Mouse (Mus musculus) kidney, postnatal 0 days (tissue): ENCODE measurements around the gene Gm20388. TPM values are rescaled to one million over a fixed set of nuclear protein-coding genes. Genes with fewer than 3 reads are reported as not detected.
A peak's percentile ranks its signal among the peaks of the same experiment; 100 is the strongest.

Source experiments
- ATAC-seq: fragments of 200-750 bp; cut with Nextera tagmentation; replicated peaks from 2 replicates; pipeline ENCODE4 v1.8.0; 2017; ENCODE audit warnings: low read depth, moderate number of reproducible peaks, moderate TSS enrichment, moderate library complexity; ENCODE audit not compliant: low FRiP score
- DNase-seq: peaks from one replicate; pipeline ENCODE4 v3.0.0-alpha.2; 2016; ENCODE audit warnings: low spot score
- H3K27ac ChIP-seq: fragments of 300-500 bp; sonication (generic); 2 replicates; pipeline ENCODE4 v1.5.1; 2014; ENCODE audit warnings: mild to moderate bottlenecking
- H3K27me3 ChIP-seq: fragments of 300-500 bp; sonication (generic); 2 replicates; pipeline ENCODE4 v1.6.1; 2014; ENCODE audit warnings: low read length, mixed read lengths; ENCODE audit not compliant: insufficient read depth
- H3K36me3 ChIP-seq: fragments of 300-500 bp; sonication (generic); 2 replicates; pipeline ENCODE4 v1.6.1; 2014; ENCODE audit warnings: low read length, mixed read lengths; ENCODE audit not compliant: insufficient read depth
- H3K4me1 ChIP-seq: fragments of 300-500 bp; sonication (generic); replicated peaks from 2 replicates; pipeline ENCODE4 v1.6.1; 2014; ENCODE audit warnings: antibody characterized with exemption, low read length, mixed read lengths; ENCODE audit not compliant: insufficient read depth
- H3K4me2 ChIP-seq: fragments of 300-500 bp; sonication (generic); 2 replicates; pipeline ENCODE4 v1.6.1; 2014; ENCODE audit warnings: mild to moderate bottlenecking, low read length, moderate library complexity, mixed read lengths
- H3K4me3 ChIP-seq: fragments of 300-500 bp; sonication (generic); replicated peaks from 2 replicates; pipeline ENCODE4 v1.5.1; 2014; ENCODE audit warnings: low read depth, low read length
- H3K9ac ChIP-seq: fragments of 300-500 bp; sonication (generic); 2 replicates; pipeline ENCODE4 v1.6.1; 2014; ENCODE audit warnings: low read depth, low read length
- H3K9me3 ChIP-seq: fragments of 300-500 bp; sonication (generic); replicated peaks from 2 replicates; pipeline ENCODE4 v1.6.1; 2016; ENCODE audit warnings: low read length, inconsistent platforms, mixed read lengths
- CTCF ChIP-seq: IDR thresholded peaks from 2 replicates; pipeline ENCODE4 v1.5.1; 2016; ENCODE audit warnings: antibody characterized with exemption, low read depth, mild to moderate bottlenecking, moderate library complexity
- WGBS: fragments of 180-500 bp; shearing (Covaris S2); extraction: QIAGEN DNeasy Blood & Tissue Kit; methylation state at CpG from one replicate; pipeline ENCODE4 v1.1.7; 2014; 5-methylcytosine and 5-hydroxymethylcytosine counted together
- polyA plus RNA-seq: library from polyadenylated mRNA; unstranded; fragments of >200 nt; fragmentation: Nextera tagmentation; extraction: Ambion mirVana; gene quantifications from 2 replicates; pipeline ENCODE4 v1.2.1, GENCODE M21; 2015

Gm20388 gene
- polyA plus RNA-seq, 1 experiment from 2014 or later, result not detected

DNA sequence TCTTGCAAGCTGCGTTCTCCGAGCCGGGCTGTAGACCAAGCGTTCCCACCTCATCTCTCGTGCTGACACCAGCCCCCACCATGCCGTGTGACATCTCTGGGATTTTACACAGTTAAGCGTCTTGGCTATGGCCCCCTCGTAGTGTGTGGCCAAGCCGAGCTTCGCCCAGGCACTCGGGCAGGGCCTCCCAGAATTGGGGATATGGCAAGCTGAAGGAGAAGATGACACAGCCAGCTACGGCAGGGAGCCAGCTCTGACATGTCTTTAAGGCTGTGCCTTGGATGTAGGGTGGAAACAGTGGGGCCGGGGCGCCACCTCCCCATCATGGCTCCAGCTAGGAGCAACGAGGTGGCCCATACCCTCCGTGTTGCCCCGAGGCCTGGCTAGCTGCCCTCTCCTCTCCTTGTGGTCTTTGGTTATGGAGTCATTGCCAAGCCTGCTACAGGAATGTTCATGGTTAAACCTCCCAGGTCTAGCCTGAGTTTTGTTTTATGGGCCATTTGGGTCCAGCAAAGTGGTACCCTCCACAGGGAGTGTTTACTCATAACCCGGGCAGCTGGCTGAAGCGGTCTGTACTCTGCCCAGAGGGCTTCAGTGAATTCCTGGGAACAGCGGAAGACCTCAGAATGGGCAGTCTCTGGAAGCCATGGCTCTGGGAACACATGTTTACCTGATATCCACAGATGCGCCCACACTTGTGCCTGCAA is 406.6 kb downstream of the Gm20388 start:
- Histone ChIP-seq H3K9ac (no peak overlapping the region), H3K27ac (no peak overlapping the region), H3K36me3 (no peaks in the 10 kb centered on the region), H3K4me2 (no peak overlapping the region), H3K4me1 (no peaks in the 10 kb centered on the region; the same call in 1 of the 2 replicates), H3K27me3 (no peaks in the 10 kb centered on the region), H3K9me3 (no peaks in the 10 kb centered on the region), H3K4me3 (no peak overlapping the region)
- 85% methylated on average over 21 of the region's 21 CpGs for WGBS
- DNase-seq, result no peak
- no peak for TF ChIP-seq CTCF
- no peak for ATAC-seq

DNA sequence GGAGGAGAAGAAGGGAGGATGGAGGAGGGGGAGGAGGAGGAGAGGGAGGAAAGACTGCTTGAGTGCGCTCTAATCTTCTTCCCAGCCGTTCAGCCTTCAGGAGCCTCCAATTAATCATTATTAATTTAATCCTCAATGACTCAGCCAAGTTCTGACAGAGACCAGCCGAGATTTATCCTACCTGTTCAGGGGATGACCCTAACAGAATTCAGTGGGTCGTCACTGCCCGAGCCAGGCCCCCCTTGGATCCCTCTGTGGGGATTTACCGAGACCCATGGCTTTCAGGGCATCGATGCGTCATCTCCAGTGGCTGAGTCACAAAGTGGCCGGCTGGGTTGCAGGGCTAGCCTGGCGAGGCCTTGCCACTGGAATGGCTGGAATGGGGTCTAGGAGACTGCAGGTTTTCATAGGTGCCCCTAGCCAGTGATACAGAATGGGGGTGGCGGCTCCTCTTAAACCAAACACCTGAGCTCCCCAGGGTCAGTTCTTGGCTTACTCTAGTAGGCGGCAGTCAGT is 407.9 kb downstream of the Gm20388 start:
- ATAC-seq, result no peak
- DNase-seq, result no peak
- Histone ChIP-seq H3K4me1 (peaks cover 12% of the 10 kb centered on the region), H3K9me3 (no peaks in the 10 kb centered on the region), H3K36me3 (no peaks in the 10 kb centered on the region), H3K9ac (no peak overlapping the region), H3K4me2 (no peak overlapping the region), H3K4me3 (no peak overlapping the region), H3K27ac (no peak overlapping the region), H3K27me3 (no peaks in the 10 kb centered on the region)
- WGBS, result 53% methylated on average over 12 of the region's 12 CpGs
- TF ChIP-seq CTCF, result no peak

DNA sequence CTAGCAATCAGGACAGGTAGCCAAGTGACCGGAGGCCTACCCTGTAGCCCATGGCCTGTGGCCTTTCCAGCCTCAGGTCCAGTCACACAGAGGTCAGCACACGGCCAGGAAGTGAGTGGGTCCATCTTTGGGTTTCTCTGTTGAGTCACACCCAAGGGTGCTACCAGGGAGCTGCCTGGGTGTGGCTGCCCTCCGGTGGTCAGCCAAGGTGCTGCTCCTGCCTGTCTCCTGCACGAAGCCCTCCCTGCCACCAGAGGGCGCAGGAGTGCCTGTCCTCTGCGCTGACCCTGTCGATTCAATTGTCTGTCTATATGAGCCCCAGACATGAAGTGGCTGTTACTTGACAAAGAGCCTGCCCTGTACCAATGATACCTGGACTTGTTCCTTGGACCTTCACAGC is 408.8 kb downstream of the Gm20388 start:
- H3K4me1 ChIP-seq, result peaks cover 20% of the 10 kb centered on the region
- peak; percentile 100 for TF ChIP-seq CTCF
- H3K9ac ChIP-seq, result no peak overlapping the region
- WGBS, result 23% methylated on average over 7 of the region's 7 CpGs
- no peak overlapping the region for H3K27ac ChIP-seq
- no peaks in the 10 kb centered on the region for H3K27me3 ChIP-seq
- no peaks in the 10 kb centered on the region for H3K36me3 ChIP-seq
- DNase-seq (peak; percentile 83), ATAC-seq (peak; percentile 57)
- no peak overlapping the region for H3K4me2 ChIP-seq
- H3K4me3 ChIP-seq, result no peak overlapping the region
- H3K9me3 ChIP-seq, result no peaks in the 10 kb centered on the region

DNA sequence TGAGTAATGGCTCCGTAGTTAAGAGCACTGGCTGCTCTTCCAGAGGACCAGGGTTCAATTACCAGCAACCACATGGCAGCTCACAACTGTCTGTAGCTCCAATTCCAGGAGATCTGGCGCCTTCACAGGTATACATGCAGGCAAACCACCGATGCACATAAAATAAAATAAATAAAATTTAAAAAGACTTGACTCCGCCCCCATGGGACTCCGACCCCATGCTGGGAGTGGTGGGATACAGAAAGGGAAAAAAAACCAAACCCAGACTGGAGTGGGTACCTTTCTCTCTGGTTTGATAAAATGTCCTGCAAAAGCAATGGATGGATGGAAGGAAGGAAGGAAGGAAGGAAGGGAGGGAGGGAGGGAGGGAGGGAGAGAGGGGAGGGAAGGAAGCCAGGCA is 409.5 kb downstream of the Gm20388 start:
- H3K27me3 ChIP-seq, result no peaks in the 10 kb centered on the region
- no peak for TF ChIP-seq CTCF
- no peak overlapping the region for H3K4me2 ChIP-seq
- ATAC-seq (no peak), DNase-seq (no peak)
- no peak overlapping the region for H3K4me3 ChIP-seq
- no peaks in the 10 kb centered on the region for H3K9me3 ChIP-seq
- H3K36me3 ChIP-seq, result no peaks in the 10 kb centered on the region
- H3K4me1 ChIP-seq, result peaks cover 25% of the 10 kb centered on the region
- 90% methylated on average over 5 of the region's 5 CpGs for WGBS
- no peak overlapping the region for H3K27ac ChIP-seq
- no peak overlapping the region for H3K9ac ChIP-seq

DNA sequence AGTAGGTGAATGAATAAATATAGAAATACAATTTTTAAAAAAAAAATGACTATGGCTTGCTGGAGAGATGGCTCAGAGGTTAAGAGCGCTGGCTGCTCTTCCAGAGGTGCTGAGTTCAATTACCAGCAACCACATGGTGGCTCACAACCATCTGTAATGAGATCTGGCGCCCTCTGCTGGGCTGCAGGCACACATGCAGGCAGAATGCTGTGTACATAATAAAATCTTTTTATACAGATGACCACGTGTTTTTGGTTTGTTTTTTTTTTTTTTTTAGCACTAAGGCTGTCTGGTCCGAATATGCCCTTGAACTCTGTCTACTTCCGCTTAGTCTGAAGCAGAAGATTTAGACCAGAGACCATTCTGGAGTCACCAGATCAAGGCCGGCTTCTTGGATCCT is 411.1 kb downstream of the Gm20388 start:
- Histone ChIP-seq H3K4me2 (no peak overlapping the region), H3K4me1 (peaks cover 25% of the 10 kb centered on the region), H3K27me3 (no peaks in the 10 kb centered on the region), H3K9ac (no peak overlapping the region), H3K4me3 (no peak overlapping the region), H3K9me3 (no peaks in the 10 kb centered on the region), H3K27ac (no peak overlapping the region), H3K36me3 (no peaks in the 10 kb centered on the region)
- 54% methylated on average over 6 of the region's 6 CpGs for WGBS
- ATAC-seq (no peak), DNase-seq (peak; percentile 41)
- peak; percentile 85 for TF ChIP-seq CTCF

DNA sequence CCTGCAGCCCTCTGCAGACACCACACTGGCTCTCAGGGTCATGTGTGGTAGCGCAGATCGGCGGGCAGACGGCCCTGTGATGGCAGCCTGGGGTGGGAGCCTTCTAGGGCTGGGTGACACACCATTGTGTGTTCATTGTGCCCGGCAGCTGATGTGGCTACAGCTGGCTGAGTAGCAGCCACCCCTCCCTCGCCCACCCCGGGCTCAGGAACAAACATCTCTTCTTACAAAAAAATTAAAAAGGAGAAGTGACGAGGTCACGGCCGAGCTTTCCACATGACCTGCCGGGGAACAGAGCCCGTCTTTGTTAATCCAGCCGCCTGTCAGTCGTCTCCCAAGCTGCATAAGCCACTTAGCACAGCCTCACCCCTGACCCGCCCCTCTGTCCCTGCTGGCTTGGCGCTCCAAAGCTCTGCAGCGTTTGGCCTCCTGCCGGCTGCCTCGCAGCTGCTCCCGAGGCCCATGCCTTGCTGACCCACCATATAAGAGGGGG is 412.4 kb downstream of the Gm20388 start:
- Histone ChIP-seq H3K27ac (no peak overlapping the region), H3K4me1 (peaks cover 25% of the 10 kb centered on the region), H3K4me3 (no peak overlapping the region), H3K27me3 (no peaks in the 10 kb centered on the region), H3K36me3 (no peaks in the 10 kb centered on the region), H3K4me2 (no peak overlapping the region; the same call in 1 of the 2 replicates), H3K9ac (0 out of 2 replicates have a peak overlapping the region, but pooled peaks have one; percentile 42), H3K9me3 (no peaks in the 10 kb centered on the region)
- DNase-seq (peak; percentile 89), ATAC-seq (peak; percentile 26; the same call in 1 of the 2 replicates)
- WGBS, result 11% methylated on average over 20 of the region's 20 CpGs
- 0 out of 2 replicates have a peak, but pooled peaks have one; percentile 5 for TF ChIP-seq CTCF
